Mouse (Mus musculus) bone marrow macrophage, adult 2 months (primary cell): ENCODE data around the gene Unc93b1.

Experiments used
- CTCF ChIP-seq: IDR thresholded peaks from 2 replicates; pipeline ENCODE4 v1.5.1; 2012; ENCODE audit warnings: low read depth, mild to moderate bottlenecking, low read length, moderate library complexity
- POLR2A ChIP-seq: IDR thresholded peaks from 2 replicates; pipeline ENCODE4 v1.6.1; 2012; ENCODE audit warnings: mild to moderate bottlenecking, low read depth, low read length, borderline replicate concordance

DNA sequence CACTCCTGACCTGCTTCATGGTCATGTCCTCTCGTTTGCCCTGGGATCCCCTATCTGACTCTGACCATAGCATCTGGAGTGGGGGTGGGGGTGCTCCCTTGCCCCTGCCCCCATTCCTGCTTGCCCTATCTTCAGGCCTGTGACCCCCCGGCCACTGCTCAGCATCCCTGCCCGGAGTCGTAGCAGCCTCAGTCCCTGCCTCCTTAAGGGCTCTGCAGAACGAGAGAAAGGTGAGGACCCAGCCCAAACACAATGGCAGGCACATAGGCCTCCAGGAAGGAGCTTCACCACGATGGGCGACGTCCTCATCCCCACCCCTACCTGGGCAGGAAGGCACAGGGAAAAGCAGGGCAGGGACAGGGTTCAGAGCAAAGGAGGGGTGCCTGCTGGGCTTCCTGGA, 63.3 kb downstream of the Unc93b1 start:
- TF ChIP-seq CTCF (no peak), POLR2A (no peak)
